Mouse (Mus musculus): Measurements from ENCODE around the gene Birc5.

Gene Birc5

GRCm38 (mm10) chr11:117855360-117855759 lies 6.3 kb downstream of the Birc5 start:
- no peak for DNase-seq (ENCODE audit: low read depth, low spot score)

GRCm38 (mm10) chr11:117855975-117856374 lies 6.9 kb downstream of the Birc5 start:
- DNase-seq (ENCODE audit: low read depth, low spot score): no peak

- no peak for DNase-seq (ENCODE audit: low read depth, low spot score)
Measured at GRCm38 (mm10) chr11:117857462-117857861, 8.4 kb downstream of the Birc5 start.

- DNase-seq (ENCODE audit: low read depth, low spot score): no peak
Measured at GRCm38 (mm10) chr11:117858392-117858791, 9.3 kb downstream of the Birc5 start.

GRCm38 (mm10) chr11:117860601-117861000 lies 11.6 kb downstream of the Birc5 start, which contains the start of gene Tmem235:
Tmem235 (plus strand) TSS chr11:117860752.
- DNase-seq (ENCODE audit: low read depth, low spot score): no peak

- no peak for DNase-seq (ENCODE audit: low read depth, low spot score)
Measured at GRCm38 (mm10) chr11:117863174-117863856, 14.3 kb downstream of the Birc5 start.

GRCm38 (mm10) chr11:117864805-117865204 lies 15.8 kb downstream of the Birc5 start:
- no peak for DNase-seq (ENCODE audit: low read depth, low spot score)

GRCm38 (mm10) chr11:117865988-117866387 lies 16.9 kb downstream of the Birc5 start:
- no peak for DNase-seq (ENCODE audit: low read depth, low spot score)

- peak; percentile 88 for DNase-seq (ENCODE audit: low read depth, low spot score)
Measured at GRCm38 (mm10) chr11:117870688-117871365, 21.8 kb downstream of the Birc5 start.

GRCm38 (mm10) chr11:117871376-117871775 lies 22.3 kb downstream of the Birc5 start:
- no peak for DNase-seq (ENCODE audit: low read depth, low spot score)

- no peak for DNase-seq (ENCODE audit: low read depth, low spot score)
Measured at GRCm38 (mm10) chr11:117871911-117872584, 23.0 kb downstream of the Birc5 start.

GRCm38 (mm10) chr11:117872861-117873608 lies 24.0 kb downstream of the Birc5 start, which contains the start of gene Tha1:
Tha1 (minus strand) TSS chr11:117873481.
- DNase-seq (ENCODE audit: low read depth, low spot score): peak; percentile 84

GRCm38 (mm10) chr11:117874419-117874818 lies 25.4 kb downstream of the Birc5 start:
- no peak for DNase-seq (ENCODE audit: low read depth, low spot score)

GRCm38 (mm10) chr11:117875681-117876080 lies 26.6 kb downstream of the Birc5 start:
- no peak for DNase-seq (ENCODE audit: low read depth, low spot score)

GRCm38 (mm10) chr11:117877917-117878745 lies 29.1 kb downstream of the Birc5 start:
- no peak for DNase-seq (ENCODE audit: low read depth, low spot score)

GRCm38 (mm10) chr11:117878892-117879291 lies 29.8 kb downstream of the Birc5 start:
- no peak for DNase-seq (ENCODE audit: low read depth, low spot score)

- DNase-seq (ENCODE audit: low read depth, low spot score): no peak
Measured at GRCm38 (mm10) chr11:117879676-117880075, 30.6 kb downstream of the Birc5 start.

- no peak for DNase-seq (ENCODE audit: low read depth, low spot score)
Measured at GRCm38 (mm10) chr11:117880336-117880976, 31.4 kb downstream of the Birc5 start.

GRCm38 (mm10) chr11:117880977-117881358 lies 31.9 kb downstream of the Birc5 start:
- DNase-seq (ENCODE audit: low read depth, low spot score): no peak

GRCm38 (mm10) chr11:117881787-117882186 lies 32.7 kb downstream of the Birc5 start:
- DNase-seq (ENCODE audit: low read depth, low spot score): no peak

Measured in mesoderm, embryonic 11.5 days (tissue).